Mouse (Mus musculus): ENCODE data around the gene Uqcc3. TPM values are rescaled to one million over a fixed set of nuclear protein-coding genes. Genes with fewer than 3 reads are reported as not detected.
A peak's percentile ranks its signal among the peaks of the same experiment; 100 is the strongest.

The Uqcc3 gene
- polyA plus RNA-seq, 1 experiment: 74.7 TPM

DNA sequence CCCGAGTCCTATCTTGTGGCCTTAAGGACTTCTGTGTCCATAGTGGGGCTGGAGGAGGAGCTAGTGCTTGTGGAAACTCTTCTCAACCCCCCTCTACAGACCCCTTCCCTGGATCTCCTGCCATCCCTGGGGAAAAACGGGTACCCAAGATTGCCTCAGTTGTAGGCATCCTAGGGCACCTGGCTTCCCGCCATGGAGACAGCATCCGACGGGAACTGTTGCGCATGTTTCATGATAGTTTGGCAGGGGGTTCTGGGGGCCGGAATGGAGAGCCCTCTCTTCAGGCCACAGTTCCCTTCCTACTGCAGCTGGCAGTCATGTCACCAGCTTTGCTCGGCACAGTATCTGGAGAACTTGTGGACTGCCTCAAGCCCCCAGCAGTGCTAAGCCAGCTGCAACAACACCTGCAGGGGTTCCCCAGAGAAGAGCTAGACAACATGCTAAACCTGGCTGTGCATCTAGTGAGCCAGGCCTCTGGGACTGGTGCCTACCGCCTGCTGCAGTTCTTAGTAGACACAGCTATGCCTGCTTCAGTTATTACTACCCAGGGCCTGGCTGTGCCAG is 14.8 kb upstream of the Uqcc3 start:
- no peak for TF ChIP-seq POLR2A (IDR thresholded peaks at IDR 0.05; ENCODE audit: low read depth, low read length)
- no peak for TF ChIP-seq CTCF (conservative IDR thresholded peaks at IDR 0.05; ENCODE audit: insufficient read depth, insufficient read length, low read depth, low read length)
- no peaks in the 10 kb centered on the region; the same call in 1 of the 2 replicates for H3K4me1 ChIP-seq (ENCODE audit: control insufficient read depth, insufficient read depth, low read length)
- no peak overlapping the region for H3K4me3 ChIP-seq (ENCODE audit: insufficient read depth, low read depth, low read length)
- DNase-seq: no peak
- WGBS: 90% methylated on average over 9 of the region's 9 CpGs
- peaks cover 2% of the 10 kb centered on the region for H3K36me3 ChIP-seq (ENCODE audit: control insufficient read depth, insufficient read depth, low read length)
- no peak overlapping the region for H3K27ac ChIP-seq (ENCODE audit: insufficient read depth, low read depth, low read length)
- H3K27me3 ChIP-seq (replicated peaks; ENCODE audit: control insufficient read depth, insufficient read depth, low read length): no peaks in the 10 kb centered on the region

GRCm38 (mm10) chr19:8892829-8893766 is 12.4 kb upstream of the Uqcc3 start, which contains the start of gene Ints5:
Gene Ints5, plus strand, starts transcription at chr19:8893005.
- WGBS: 2% methylated on average over 54 of the region's 54 CpGs
- Histone ChIP-seq H3K36me3 (ENCODE audit: control insufficient read depth, insufficient read depth, low read length) (peaks cover 3% of the 10 kb centered on the region), H3K4me3 (ENCODE audit: insufficient read depth, low read depth, low read length) (peak within 1 kb of the TSS; percentile 88), H3K27me3 (replicated peaks; ENCODE audit: control insufficient read depth, insufficient read depth, low read length) (no peaks in the 10 kb centered on the region), H3K4me1 (ENCODE audit: control insufficient read depth, insufficient read depth, low read length) (no peaks in the 10 kb centered on the region), H3K27ac (ENCODE audit: insufficient read depth, low read depth, low read length) (peak within 1 kb of the TSS; percentile 30; the same call in 1 of the 2 replicates)
- TF ChIP-seq POLR2A (IDR thresholded peaks at IDR 0.05; ENCODE audit: low read depth, low read length): peak; percentile 75
- no peak for TF ChIP-seq CTCF (conservative IDR thresholded peaks at IDR 0.05; ENCODE audit: insufficient read depth, insufficient read length, low read depth, low read length)
- DNase-seq: peak; percentile 91

DNA sequence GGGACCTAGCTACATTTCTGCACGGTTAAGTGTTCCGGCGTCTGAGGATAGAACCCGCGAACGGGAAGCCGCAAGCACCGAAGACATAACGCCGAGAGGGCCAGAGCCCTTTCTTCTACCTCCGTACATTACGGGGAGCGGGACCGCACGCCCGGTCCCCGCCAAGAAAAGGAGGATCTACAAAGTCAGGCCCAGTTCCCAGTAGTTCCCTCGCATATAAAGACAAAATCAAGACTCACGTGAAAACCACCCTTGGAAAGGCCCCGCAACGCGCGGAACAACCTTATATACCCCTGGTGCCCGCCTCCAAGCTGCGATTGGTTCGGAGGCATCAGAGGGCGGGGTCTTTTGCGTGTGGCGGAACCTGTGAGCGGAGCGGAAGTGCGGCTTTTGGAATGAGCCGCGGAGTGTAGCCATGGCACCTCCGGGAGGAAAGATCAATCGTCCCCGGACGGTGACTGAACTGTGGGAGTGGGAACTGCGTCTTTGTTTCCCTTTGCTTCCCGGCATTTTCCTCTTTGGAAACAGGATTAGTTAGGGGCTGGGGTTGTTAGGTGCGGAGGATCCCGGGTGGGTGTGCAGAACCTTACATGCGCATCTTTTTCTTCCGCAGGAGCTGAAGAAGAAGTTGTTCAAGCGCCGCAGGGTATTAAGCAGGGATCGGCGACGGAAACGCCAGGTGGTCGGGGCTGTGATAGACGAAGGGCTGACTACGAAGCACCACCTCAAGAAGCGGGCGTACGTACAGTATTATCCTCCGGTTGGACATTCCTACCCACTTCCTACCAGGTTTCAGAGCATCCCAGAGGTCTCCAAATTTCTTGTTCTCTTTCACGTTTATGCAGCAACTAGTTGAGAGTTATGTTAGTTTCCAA is 8.0 kb upstream of the Uqcc3 start, which contains the start of the genes 1810009A15Rik and Gm49416:
Gene 1810009A15Rik (plus strand): TSS at position 343 of the 875 bp plus-strand sequence.
Gene Gm49416 (plus strand): TSS at position 416 of the 875 bp plus-strand sequence.
- peak within 1 kb of the TSS; percentile 75 for H3K4me3 ChIP-seq (ENCODE audit: insufficient read depth, low read depth, low read length)
- peaks cover 4% of the 10 kb centered on the region; the same call in 1 of the 2 replicates for H3K4me1 ChIP-seq (ENCODE audit: control insufficient read depth, insufficient read depth, low read length)
- DNase-seq: peak; percentile 97
- no peaks in the 10 kb centered on the region for H3K27me3 ChIP-seq (replicated peaks; ENCODE audit: control insufficient read depth, insufficient read depth, low read length)
- H3K27ac ChIP-seq (ENCODE audit: insufficient read depth, low read depth, low read length): peak within 1 kb of the TSS; percentile 47
- H3K36me3 ChIP-seq (ENCODE audit: control insufficient read depth, insufficient read depth, low read length): peaks cover 3% of the 10 kb centered on the region; the same call in 1 of the 2 replicates
- TF ChIP-seq POLR2A (IDR thresholded peaks at IDR 0.05; ENCODE audit: low read depth, low read length): peak; percentile 83
- no peak for TF ChIP-seq CTCF (conservative IDR thresholded peaks at IDR 0.05; ENCODE audit: insufficient read depth, insufficient read length, low read depth, low read length)
- under 1% methylated on average over 58 of the region's 58 CpGs for WGBS

- H3K36me3 ChIP-seq (ENCODE audit: control insufficient read depth, insufficient read depth, low read length): peaks cover 3% of the 10 kb centered on the region; the same call in 1 of the 2 replicates
- no peak for DNase-seq
- H3K27me3 ChIP-seq (replicated peaks; ENCODE audit: control insufficient read depth, insufficient read depth, low read length): no peaks in the 10 kb centered on the region
- TF ChIP-seq CTCF (conservative IDR thresholded peaks at IDR 0.05; ENCODE audit: insufficient read depth, insufficient read length, low read depth, low read length): no peak
- no peak for TF ChIP-seq POLR2A (IDR thresholded peaks at IDR 0.05; ENCODE audit: low read depth, low read length)
- WGBS: 27% methylated on average over 19 of the region's 19 CpGs
- peak overlapping the region; percentile 47 for H3K27ac ChIP-seq (ENCODE audit: insufficient read depth, low read depth, low read length)
- H3K4me3 ChIP-seq (ENCODE audit: insufficient read depth, low read depth, low read length): peak overlapping the region; percentile 75
- H3K4me1 ChIP-seq (ENCODE audit: control insufficient read depth, insufficient read depth, low read length): peaks cover 4% of the 10 kb centered on the region; the same call in 1 of the 2 replicates
Measured at GRCm38 (mm10) chr19:8887585-8888463, 7.1 kb upstream of the Uqcc3 start.

- Histone ChIP-seq H3K4me1 (ENCODE audit: control insufficient read depth, insufficient read depth, low read length) (peaks cover 4% of the 10 kb centered on the region; the same call in 1 of the 2 replicates), H3K27ac (ENCODE audit: insufficient read depth, low read depth, low read length) (no peak overlapping the region), H3K4me3 (ENCODE audit: insufficient read depth, low read depth, low read length) (no peak overlapping the region), H3K27me3 (replicated peaks; ENCODE audit: control insufficient read depth, insufficient read depth, low read length) (no peaks in the 10 kb centered on the region), H3K36me3 (ENCODE audit: control insufficient read depth, insufficient read depth, low read length) (peaks cover 3% of the 10 kb centered on the region; the same call in 1 of the 2 replicates)
- no peak for DNase-seq
- WGBS: 52% methylated on average over 1 of the region's 1 CpGs
- TF ChIP-seq CTCF (conservative IDR thresholded peaks at IDR 0.05; ENCODE audit: insufficient read depth, insufficient read length, low read depth, low read length) (no peak), POLR2A (IDR thresholded peaks at IDR 0.05; ENCODE audit: low read depth, low read length) (no peak)
Measured at GRCm38 (mm10) chr19:8886916-8887584, 6.3 kb upstream of the Uqcc3 start.

All from kidney, adult 2 months (tissue).